Mouse (Mus musculus): ENCODE data around the gene Rps6ka1. TPM values are rescaled to one million over a fixed set of nuclear protein-coding genes. Genes with fewer than 3 reads are reported as not detected.
A peak's percentile ranks its signal among the peaks of the same experiment; 100 is the strongest.
"Not testable (repeated sequence)": the region's sequence is repeated elsewhere in the genome, so short reads cannot be mapped to it uniquely, and the experiment has no call there.

Rps6ka1 gene
- total RNA-seq (2021) = 10 to 100 TPM; 12.2 to 16.6 TPM
- polyA plus RNA-seq (2012; rRNA removed) = 19.3 and 20.6 TPM in 2 replicates
- long read RNA-seq, transcript Rps6ka1-202 (22 exons, 3,135 nt) = major isoform, 20 of 29 reads
- long read RNA-seq, partial matches to known transcripts = 2 of 29 reads
- long read RNA-seq, other reads (novel, unspliced or antisense) = 3 of 29 reads

- peak; percentile 89 for DNase-seq
Observed at GRCm38 (mm10) chr4:133887672-133888453, at the start of gene Rps6ka1. Gene Rps6ka1 (minus strand): TSS chr4:133887797.

GRCm38 (mm10) chr4:133931785-133932184 lies 44.2 kb upstream of the Rps6ka1 start:
- DNase-seq = no peak

GRCm38 (mm10) chr4:133931349-133931748 lies 43.8 kb upstream of the Rps6ka1 start:
- no peak for DNase-seq

GRCm38 (mm10) chr4:133929278-133929670 lies 41.7 kb upstream of the Rps6ka1 start:
- peak; percentile 65 for DNase-seq

GRCm38 (mm10) chr4:133928576-133929277 lies 41.1 kb upstream of the Rps6ka1 start:
- DNase-seq = no peak

- DNase-seq = no peak
Observed at GRCm38 (mm10) chr4:133925204-133925603, 37.6 kb upstream of the Rps6ka1 start.

- DNase-seq = no peak
Observed at GRCm38 (mm10) chr4:133923743-133924142, 36.1 kb upstream of the Rps6ka1 start.

- DNase-seq = peak; percentile 30
Observed at GRCm38 (mm10) chr4:133918093-133918825, 30.7 kb upstream of the Rps6ka1 start.

GRCm38 (mm10) chr4:133911983-133912382 lies 24.4 kb upstream of the Rps6ka1 start:
- DNase-seq = no peak

GRCm38 (mm10) chr4:133910236-133911211 lies 22.9 kb upstream of the Rps6ka1 start:
- peak; percentile 97 for DNase-seq

- no peak for DNase-seq
Observed at GRCm38 (mm10) chr4:133908051-133908450, 20.5 kb upstream of the Rps6ka1 start.

- DNase-seq = no peak
Observed at GRCm38 (mm10) chr4:133907086-133907485, 19.5 kb upstream of the Rps6ka1 start.

GRCm38 (mm10) chr4:133906336-133906735 lies 18.7 kb upstream of the Rps6ka1 start:
- not testable (repeated sequence) for DNase-seq

GRCm38 (mm10) chr4:133905167-133905566 lies 17.6 kb upstream of the Rps6ka1 start:
- no peak for DNase-seq

- no peak for DNase-seq
Observed at GRCm38 (mm10) chr4:133904326-133904725, 16.7 kb upstream of the Rps6ka1 start.

GRCm38 (mm10) chr4:133903372-133903771 lies 15.8 kb upstream of the Rps6ka1 start:
- DNase-seq = no peak

- no peak for DNase-seq
Observed at GRCm38 (mm10) chr4:133902510-133902909, 14.9 kb upstream of the Rps6ka1 start.

GRCm38 (mm10) chr4:133900887-133901286 lies 13.3 kb upstream of the Rps6ka1 start:
- no peak for DNase-seq

- DNase-seq = no peak
Observed at GRCm38 (mm10) chr4:133900352-133900751, 12.8 kb upstream of the Rps6ka1 start.

- DNase-seq = no peak
Observed at GRCm38 (mm10) chr4:133899241-133899800, 11.7 kb upstream of the Rps6ka1 start.

GRCm38 (mm10) chr4:133898151-133898550 lies 10.6 kb upstream of the Rps6ka1 start:
- DNase-seq = no peak

Measured in adrenal gland, adult 2 months (tissue).